Comparison of ENCODE assay signal across 15 mouse cellular contexts in the genomic region with DNA sequence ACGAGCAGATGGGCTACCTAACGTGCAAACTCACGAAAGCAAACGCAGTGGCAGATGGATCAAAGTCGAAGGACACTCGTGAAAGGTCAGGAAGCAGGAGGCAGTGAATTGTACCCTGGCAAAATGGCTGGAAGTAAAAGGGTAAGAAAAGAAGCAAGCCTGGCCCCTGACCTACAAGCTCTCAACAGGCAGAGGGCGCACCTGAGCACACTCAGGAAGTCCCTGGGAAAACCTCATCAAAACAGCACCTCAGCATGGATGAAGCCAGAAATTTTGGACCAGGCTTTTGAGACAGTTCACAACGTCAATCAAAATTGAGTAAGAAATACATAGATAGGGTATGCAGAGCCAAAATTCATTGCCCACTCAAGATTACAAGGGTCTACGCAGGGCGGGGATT. TPM values are rescaled to one million over a fixed set of nuclear protein-coding genes. Genes with fewer than 3 reads are reported as not detected.
DNase-seq lines count a peak whose midpoint lies in the region; ATAC-seq and TF ChIP-seq lines count a peak whose summit lies in the region.
"Not testable (repeated sequence)": the region's sequence is repeated elsewhere in the genome, so short reads cannot be mapped to it uniquely, and the experiment has no call there.
"Had no signal": no experiment of that assay in that cellular context is flagged by ENCODE, and none has a peak within 500 bp of the region (broad histone marks: within the 10 kb centered on the region; RNA-seq: fewer than 3 reads in every experiment).

No protein-coding gene starts in this region.

- H3K9ac ChIP-seq in liver, postnatal 0 days (replicated peaks) = not testable (repeated sequence)

- intact Hi-C loops in gastrocnemius, adult 2 months (cut with DNase I) = not testable (repeated sequence)

- not testable (repeated sequence) for H3K27me3 ChIP-seq in liver, postnatal 0 days (ENCODE audit: insufficient read depth, low read length)

- not testable (repeated sequence) for H3K4me3 ChIP-seq in gastrocnemius, adult 2 months; liver, postnatal 0 days (ENCODE audit: low read depth, low read length)

- H3K4me1 ChIP-seq in liver, postnatal 0 days (ENCODE audit: insufficient read depth) = not testable (repeated sequence)

- ATAC-seq in liver, postnatal 0 days = not testable (repeated sequence)

- not testable (repeated sequence) for H3K27ac ChIP-seq in gastrocnemius, adult 2 months; liver, postnatal 0 days (ENCODE audit: low read depth)

- not testable (repeated sequence) for TF ChIP-seq EP300 in liver, postnatal 0 days (IDR thresholded peaks at IDR 0.05; ENCODE audit: low read depth)

- peak; percentile 45 for TF ChIP-seq CTCF in gastrocnemius, adult 2 months (IDR thresholded peaks at IDR 0.05)
- TF ChIP-seq CTCF in liver, postnatal 0 days (IDR thresholded peaks at IDR 0.05; ENCODE audit: low read depth) = peak; percentile 40; the same call in 1 of the 2 replicates

- not testable (repeated sequence) for H3K9me3 ChIP-seq in liver, postnatal 0 days (ENCODE audit: low read length)

- H3K4me2 ChIP-seq in liver, postnatal 0 days (ENCODE audit: low read depth, low read length) = not testable (repeated sequence)

- 3% methylated on average over 6 of the region's 10 CpGs for WGBS in liver, postnatal 0 days (ENCODE audit: insufficient replicate concordance)

- peak; percentile 1 for DNase-seq in adrenal gland, postnatal 10 days
- peak; percentile 59 for DNase-seq in embryo, embryonic 10.5 days (ENCODE audit: low spot score)
- not testable (repeated sequence) for DNase-seq in gastrocnemius, adult 2 months
- DNase-seq in induced T-regulatory cell, adult 2 months (ENCODE audit: low read depth) = peak; percentile 55
- peak; percentile 0 to 6 for DNase-seq in layer of hippocampus, adult 18-20 months (ENCODE audit: low spot score in 2 of 2)
- peak; percentile 5 for DNase-seq in liver, postnatal 0 days
- DNase-seq in retina, embryonic 14.5 days (ENCODE audit: low spot score) = peak; percentile 1
- DNase-seq in thymus, postnatal 4 days = peak; percentile 3

- H3K36me3 ChIP-seq in liver, postnatal 0 days (replicated peaks; ENCODE audit: insufficient read depth, low read length) = not testable (repeated sequence)

RNA-seq across cellular contexts. Expression of a gene that starts 21.0 kb away (rescaled TPM):
- not detected for total RNA-seq in adrenal gland, postnatal 10 days (2021)
- not detected for total RNA-seq in gastrocnemius, adult 2 months (2021)
- total RNA-seq in layer of hippocampus, adult 18-20 months (2021) = not detected
- polyA plus RNA-seq in liver, postnatal 0 days (2015; fragmentation: Nextera tagmentation; extraction: Ambion mirVana) = not detected in 2 replicates
- total RNA-seq: heart, adult 8-10 months; layer of hippocampus, postnatal 10 days had no signal
- polyA plus RNA-seq: activated CD4-positive, CD25-positive, alpha-beta regulatory T cell, adult 4 months; embryonic facial prominence, embryonic 13.5 days; hindbrain, embryonic 15.5 days; limb, embryonic 15.5 days; urinary bladder, adult 2 months had no signal

RNA-seq across cellular contexts. Expression of a gene that starts 49.2 kb away (rescaled TPM):
- total RNA-seq in adrenal gland, postnatal 10 days (2021) = not detected
- total RNA-seq in gastrocnemius, adult 2 months (2021) = not detected
- not detected for total RNA-seq in layer of hippocampus, adult 18-20 months (2021)
- not detected in 2 replicates for polyA plus RNA-seq in liver, postnatal 0 days (2015; fragmentation: Nextera tagmentation; extraction: Ambion mirVana)
- total RNA-seq: heart, adult 8-10 months; layer of hippocampus, postnatal 10 days had no signal
- polyA plus RNA-seq: activated CD4-positive, CD25-positive, alpha-beta regulatory T cell, adult 4 months; embryonic facial prominence, embryonic 13.5 days; hindbrain, embryonic 15.5 days; limb, embryonic 15.5 days; urinary bladder, adult 2 months had no signal
